Mouse (Mus musculus) lung, postnatal 0 days (tissue): ENCODE measurements at regions not wholly inside any gene's neighbourhood (a gene's known extent, or its start where the extent isn't known, plus 50 kb on each side); places are given as distances from the start of the nearest gene placed in this dataset.

ENCODE experiments used
- ATAC-seq: fragments of 200-750 bp; cut with Nextera tagmentation; 2 replicates; pipeline ENCODE4 v1.8.0; 2017; ENCODE audit warnings: moderate library complexity
- DNase-seq: peaks from one replicate; pipeline ENCODE4 v3.0.0-alpha.2; 2016; ENCODE audit warnings: low spot score
- H3K27ac ChIP-seq: fragments of 300-500 bp; sonication (generic); 2 replicates; pipeline ENCODE4 v1.5.1; 2014; ENCODE audit warnings: antibody characterized with exemption, mild to moderate bottlenecking, low read length, mixed read lengths
- H3K27me3 ChIP-seq: fragments of 300-500 bp; sonication (generic); replicated peaks from 2 replicates; pipeline ENCODE4 v1.6.1; 2014; ENCODE audit warnings: low read length, mixed read lengths; ENCODE audit not compliant: insufficient read depth
- H3K36me3 ChIP-seq: fragments of 300-500 bp; sonication (generic); 2 replicates; pipeline ENCODE4 v1.6.1; 2014; ENCODE audit warnings: low read length, mixed read lengths; ENCODE audit not compliant: insufficient read depth
- H3K4me1 ChIP-seq: fragments of 300-500 bp; sonication (generic); 2 replicates; pipeline ENCODE4 v1.6.1; 2014; ENCODE audit warnings: antibody characterized with exemption, low read depth, low read length, mixed read lengths; ENCODE audit not compliant: insufficient read depth
- H3K4me2 ChIP-seq: fragments of 300-500 bp; sonication (generic); replicated peaks from 2 replicates; pipeline ENCODE4 v1.6.1; 2014; ENCODE audit warnings: low read depth, mild to moderate bottlenecking, low read length, moderate library complexity, mixed read lengths
- H3K4me3 ChIP-seq: fragments of 300-500 bp; sonication (generic); 2 replicates; pipeline ENCODE4 v1.5.1; 2014; ENCODE audit warnings: low read depth, low read length
- H3K9ac ChIP-seq: fragments of 300-500 bp; sonication (generic); replicated peaks from 2 replicates; pipeline ENCODE4 v1.6.1; 2014; ENCODE audit warnings: low read depth, mild to moderate bottlenecking
- H3K9me3 ChIP-seq: fragments of 300-500 bp; sonication (generic); 2 replicates; pipeline ENCODE4 v1.6.1; 2016; ENCODE audit warnings: low read length, mixed read lengths
- CTCF ChIP-seq: IDR thresholded peaks from 2 replicates; pipeline ENCODE4 v1.5.1; 2016; ENCODE audit warnings: antibody characterized with exemption, mild to moderate bottlenecking
- EP300 ChIP-seq: IDR thresholded peaks from 2 replicates; pipeline ENCODE4 v1.6.1; 2016; ENCODE audit warnings: antibody characterized with exemption, mild to moderate bottlenecking, control low read depth
- WGBS: fragments of 180-500 bp; shearing (Covaris S2); extraction: QIAGEN DNeasy Blood & Tissue Kit; methylation state at CpG from one replicate; pipeline ENCODE4 v1.1.7; 2014; 5-methylcytosine and 5-hydroxymethylcytosine counted together

DNA sequence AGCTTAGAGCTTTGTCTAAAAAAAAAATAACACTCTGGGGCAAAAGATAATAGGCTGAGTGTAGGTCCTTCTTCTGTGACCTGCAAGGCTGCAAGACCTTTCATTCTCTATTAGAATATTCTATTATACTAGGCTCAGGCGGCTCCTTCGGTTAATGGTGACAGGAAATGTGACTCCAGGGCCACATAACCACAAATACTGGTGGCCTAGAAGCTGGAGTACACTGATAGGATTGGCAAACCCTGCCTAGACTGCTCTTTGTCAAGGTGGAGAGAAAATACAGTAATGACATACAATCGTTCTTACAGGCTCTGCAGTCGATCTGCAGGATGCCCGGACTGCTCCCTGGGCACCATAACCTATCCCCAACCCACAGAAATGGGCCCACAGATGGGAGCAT lies 146.3 kb upstream of the Zfp462 start:
- H3K27ac ChIP-seq: no peak overlapping the region
- H3K4me1 ChIP-seq: no peaks in the 10 kb centered on the region
- TF ChIP-seq EP300: no peak
- TF ChIP-seq CTCF: no peak
- H3K9me3 ChIP-seq: no peaks in the 10 kb centered on the region
- no peak overlapping the region for H3K4me3 ChIP-seq
- H3K36me3 ChIP-seq: no peaks in the 10 kb centered on the region
- H3K27me3 ChIP-seq: no peaks in the 10 kb centered on the region
- H3K4me2 ChIP-seq: no peak overlapping the region
- ATAC-seq (no peak), DNase-seq (no peak)
- WGBS: 82% methylated on average over 5 of the region's 5 CpGs
- no peak overlapping the region for H3K9ac ChIP-seq

GRCm38 (mm10) chr4:54811163-54811562 lies 133.7 kb upstream of the Zfp462 start:
- 64% methylated on average over 3 of the region's 3 CpGs for WGBS
- Histone ChIP-seq H3K27ac (no peak overlapping the region), H3K9me3 (no peaks in the 10 kb centered on the region)

GRCm38 (mm10) chr4:54812740-54813634 lies 131.9 kb upstream of the Zfp462 start:
- no peak overlapping the region for H3K4me2 ChIP-seq
- no peaks in the 10 kb centered on the region for H3K4me1 ChIP-seq
- peak; percentile 66 for ATAC-seq
- no peak overlapping the region for H3K9ac ChIP-seq
- TF ChIP-seq CTCF: no peak
- TF ChIP-seq EP300: no peak
- WGBS: 56% methylated on average over 10 of the region's 10 CpGs
- H3K4me3 ChIP-seq: no peak overlapping the region
- no peak overlapping the region for H3K27ac ChIP-seq
- DNase-seq: peak; percentile 26
- H3K9me3 ChIP-seq: no peaks in the 10 kb centered on the region
- H3K27me3 ChIP-seq: no peaks in the 10 kb centered on the region
- no peaks in the 10 kb centered on the region for H3K36me3 ChIP-seq

More at GRCm38 (mm10) chr4:54811163-54811562, 133.7 kb upstream of the Zfp462 start:
- Histone ChIP-seq H3K4me3 (no peak overlapping the region), H3K36me3 (no peaks in the 10 kb centered on the region), H3K9ac (no peak overlapping the region), H3K4me2 (no peak overlapping the region), H3K27me3 (no peaks in the 10 kb centered on the region), H3K4me1 (no peaks in the 10 kb centered on the region)
- no peak for DNase-seq
- TF ChIP-seq CTCF: no peak
- TF ChIP-seq EP300: no peak
- ATAC-seq: no peak

DNA sequence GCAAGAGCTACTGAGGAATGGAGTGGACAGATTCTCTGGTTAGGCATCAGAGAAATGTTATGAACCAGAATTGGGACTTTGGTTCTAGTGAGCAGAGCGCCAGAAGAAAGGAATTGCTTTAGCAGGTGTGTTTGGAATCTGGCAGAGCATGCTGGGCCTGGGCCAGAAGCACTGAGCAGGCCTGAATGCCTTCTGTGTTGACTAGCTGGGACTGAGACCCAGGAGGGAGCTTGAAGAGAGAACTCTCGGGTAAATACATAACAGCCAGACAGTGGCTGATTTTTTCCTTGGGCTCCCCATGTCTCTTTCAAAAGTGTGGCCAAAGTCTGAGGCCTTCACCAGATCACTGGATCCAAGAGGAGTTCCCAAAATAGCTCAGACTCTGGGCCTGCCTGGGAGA lies 107.5 kb upstream of the Zfp462 start:
- no peaks in the 10 kb centered on the region for H3K36me3 ChIP-seq
- H3K9ac ChIP-seq: no peak overlapping the region
- no peaks in the 10 kb centered on the region for H3K4me1 ChIP-seq
- no peak for TF ChIP-seq CTCF
- no peak for TF ChIP-seq EP300
- ATAC-seq (no peak), DNase-seq (no peak)
- WGBS: 56% methylated on average over 2 of the region's 2 CpGs
- H3K27me3 ChIP-seq: no peaks in the 10 kb centered on the region
- no peak overlapping the region for H3K4me2 ChIP-seq
- H3K4me3 ChIP-seq: no peak overlapping the region
- no peak overlapping the region for H3K27ac ChIP-seq
- no peaks in the 10 kb centered on the region for H3K9me3 ChIP-seq

DNA sequence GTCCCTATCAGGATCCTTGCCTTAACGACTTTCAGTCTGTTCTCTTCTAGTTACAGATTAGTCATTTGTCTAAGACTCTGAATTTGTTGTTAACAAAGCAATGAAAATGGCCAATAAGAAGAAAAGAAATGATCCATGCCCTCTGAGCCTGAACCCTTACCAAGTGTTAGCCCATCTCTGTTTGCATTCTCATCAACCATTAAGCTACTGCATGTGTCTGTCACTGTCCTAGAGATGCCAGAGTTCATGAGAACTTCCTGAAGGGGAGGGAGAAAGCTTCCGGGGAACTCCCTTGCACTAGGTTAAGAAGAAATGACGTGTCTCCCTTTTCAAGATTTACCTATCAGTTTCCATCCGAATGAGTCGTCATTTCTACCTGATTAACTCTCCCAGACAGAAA lies 106.7 kb upstream of the Zfp462 start:
- Histone ChIP-seq H3K9me3 (no peaks in the 10 kb centered on the region), H3K9ac (no peak overlapping the region), H3K27me3 (no peaks in the 10 kb centered on the region), H3K4me1 (no peaks in the 10 kb centered on the region), H3K27ac (no peak overlapping the region), H3K4me3 (no peak overlapping the region), H3K36me3 (no peaks in the 10 kb centered on the region), H3K4me2 (no peak overlapping the region)
- ATAC-seq: no peak
- no peak for TF ChIP-seq CTCF
- no peak for TF ChIP-seq EP300
- WGBS: 45% methylated on average over 5 of the region's 5 CpGs
- no peak for DNase-seq

DNA sequence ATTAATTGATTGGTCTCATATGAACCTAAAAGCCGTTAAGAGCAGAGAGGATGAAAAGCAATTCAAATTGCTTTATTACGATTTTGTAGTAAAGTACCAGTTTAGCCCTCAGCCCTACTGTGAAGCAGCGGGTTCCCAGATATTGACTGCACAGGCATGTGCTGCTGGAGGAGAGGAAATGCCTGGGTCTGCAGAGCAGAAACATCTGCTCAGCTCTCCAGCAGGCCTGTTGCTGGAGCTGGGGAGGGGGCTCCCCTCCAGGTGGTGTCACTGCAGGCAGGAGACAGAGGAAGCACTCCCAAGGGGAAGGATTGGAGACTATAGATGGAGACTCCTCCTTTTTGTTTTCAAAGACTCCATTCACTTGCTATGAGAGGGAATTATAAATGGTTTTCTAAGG lies 106.1 kb upstream of the Zfp462 start:
- Histone ChIP-seq H3K9me3 (no peaks in the 10 kb centered on the region), H3K4me2 (no peak overlapping the region), H3K27ac (no peak overlapping the region), H3K9ac (no peak overlapping the region), H3K27me3 (no peaks in the 10 kb centered on the region), H3K4me3 (no peak overlapping the region), H3K4me1 (no peaks in the 10 kb centered on the region), H3K36me3 (no peaks in the 10 kb centered on the region)
- WGBS: 52% methylated on average over 3 of the region's 3 CpGs
- TF ChIP-seq CTCF (no peak), EP300 (no peak)
- DNase-seq (no peak), ATAC-seq (no peak)
